Mouse (Mus musculus): ENCODE measurements around the gene Desi2.

GRCm38 (mm10) chr1:178270635-178271034 is 83.4 kb downstream of the Desi2 start:
- TF ChIP-seq CTCF (IDR thresholded peaks at IDR 0.05; ENCODE audit: borderline replicate concordance, insufficient read depth, low read length) (no peak), POLR2A (IDR thresholded peaks at IDR 0.05; ENCODE audit: low read depth, low read length) (no peak)
